Mouse (Mus musculus) heart, adult 2 months (tissue): Measurements from ENCODE around the gene Rhobtb3.

Source experiments
- CTCF ChIP-seq: fragments of 200-600 bp; IDR thresholded peaks from 2 replicates; pipeline ENCODE4 v1.8.1; 2022; ENCODE audit warnings: antibody characterized with exemption, mild to moderate bottlenecking, moderate library complexity
- EP300 ChIP-seq: fragments of 200-500 bp; IDR thresholded peaks from 2 replicates; pipeline ENCODE4 v1.6.1; 2011; ENCODE audit warnings: low read depth, low read length, control low read depth; ENCODE audit not compliant: insufficient read depth
- POLR2A ChIP-seq: fragments of 200-500 bp; IDR thresholded peaks from 2 replicates; pipeline ENCODE4 v1.6.1; 2011; ENCODE audit warnings: mild to moderate bottlenecking, low read depth, low read length, control low read depth; ENCODE audit not compliant: insufficient read depth

GRCm38 (mm10) chr13:75841950-75842349 is 101.8 kb downstream of the Rhobtb3 start:
- TF ChIP-seq CTCF (no peak), POLR2A (no peak), EP300 (no peak)
